Mouse (Mus musculus) bone marrow, adult 2 months (tissue): ENCODE results near the gene Mettl13.

Experiments used
- CTCF ChIP-seq: fragments of 200-500 bp; IDR thresholded peaks from 2 replicates; pipeline ENCODE4 v1.5.1; 2011; ENCODE audit warnings: low read length, control low read depth; ENCODE audit not compliant: control insufficient read depth, insufficient read depth
- POLR2A ChIP-seq: fragments of 200-500 bp; IDR thresholded peaks from 2 replicates; pipeline ENCODE4 v1.6.1; 2011; ENCODE audit warnings: low read depth, mild to moderate bottlenecking, control low read depth, low read length, borderline replicate concordance; ENCODE audit not compliant: control insufficient read depth

DNA sequence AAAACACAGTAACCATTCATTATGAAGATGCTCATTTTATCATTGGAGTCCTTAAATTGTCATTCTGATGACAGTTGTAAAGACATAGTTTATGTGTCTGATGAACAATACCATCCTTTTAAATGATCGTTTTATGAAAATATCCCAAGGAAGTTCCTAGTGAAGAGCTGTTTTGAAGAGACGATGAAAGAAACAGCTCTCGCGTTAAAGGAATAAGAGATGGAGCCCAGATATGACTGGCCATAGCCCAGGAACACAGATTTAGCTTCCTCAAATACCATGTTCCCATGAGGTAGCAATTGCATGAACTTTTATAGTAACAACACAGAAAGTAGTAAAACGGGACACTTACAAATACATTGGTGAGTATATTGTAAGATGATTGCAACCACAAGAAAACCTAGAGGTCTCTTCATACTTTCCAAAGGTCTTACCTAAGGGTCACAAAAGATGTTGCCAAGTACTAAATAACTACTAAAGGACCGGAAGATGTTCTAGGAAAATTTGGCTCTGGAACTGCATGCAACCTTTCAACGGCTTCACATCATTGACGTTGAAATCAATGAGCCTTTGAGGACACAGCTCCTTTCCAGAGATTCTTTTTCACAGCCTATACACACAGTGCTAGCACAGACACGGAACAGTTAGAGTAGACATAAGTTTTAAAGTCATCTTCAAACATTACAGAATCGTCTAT lies 714 bp upstream of the Mettl13 start:
- TF ChIP-seq POLR2A, result no peak
- no peak for TF ChIP-seq CTCF
